Mouse (Mus musculus) CH12.LX (cell line): Measurements from ENCODE around the gene Hmox2. TPM values are rescaled to one million over a fixed set of nuclear protein-coding genes. Genes with fewer than 3 reads are reported as not detected.

ENCODE experiments used
- DNase-seq: peaks from one replicate; pipeline ENCODE4 v3.0.0-alpha.2; 2013; ENCODE audit errors: extremely low read depth
- H3K27ac ChIP-seq: 2 replicates; pipeline ENCODE4 v1.5.1; 2012; ENCODE audit warnings: low read depth, mild to moderate bottlenecking, control low read depth, moderate library complexity; ENCODE audit not compliant: insufficient read depth
- H3K27me3 ChIP-seq: replicated peaks from 2 replicates; pipeline ENCODE3; 2012; ENCODE audit warnings: inconsistent platforms
- H3K36me3 ChIP-seq, 2 experiments: replicated peaks in 1 of 2; 2 replicates each; pipeline versions ENCODE3 to v1.6.1; 2012; ENCODE audit warnings: inconsistent platforms in 1 of 2, low read length in 1 of 2, mild to moderate bottlenecking in 1 of 2, mixed read lengths in 1 of 2, moderate library complexity in 1 of 2; ENCODE audit not compliant: control insufficient read depth in 1 of 2, insufficient read depth in 1 of 2
- H3K4me1 ChIP-seq, 2 experiments: 2 replicates each; pipeline ENCODE4 v1.6.1; 2012; ENCODE audit warnings: inconsistent platforms in 1 of 2, moderate library complexity in 1 of 2; ENCODE audit not compliant: insufficient read depth in 2 of 2, control insufficient read depth in 1 of 2
- H3K4me2 ChIP-seq: 2 replicates; pipeline ENCODE4 v1.6.1; 2012; ENCODE audit warnings: low read depth, mild to moderate bottlenecking, control low read depth; ENCODE audit not compliant: poor library complexity, insufficient read depth, severe bottlenecking
- H3K4me3 ChIP-seq, 3 experiments: fragments of 150-350 bp in 1 of 3; sonication (generic) in 1 of 3; replicated peaks in 1 of 3; 2 replicates each; pipeline versions ENCODE3 to v1.5.1; 2011 to 2012; ENCODE audit warnings: low read depth in 2 of 3, low read length in 2 of 3, mild to moderate bottlenecking in 2 of 3, moderate library complexity in 2 of 3, control low read depth in 1 of 3, improper control_type of control experiment in 1 of 3, inconsistent platforms in 1 of 3, mixed read lengths in 1 of 3; ENCODE audit not compliant: poor library complexity in 1 of 3
- H3K79me2 ChIP-seq: replicated peaks from 2 replicates; pipeline ENCODE4 v1.6.1; 2012; ENCODE audit warnings: mild to moderate bottlenecking, moderate library complexity; ENCODE audit not compliant: control insufficient read depth, poor library complexity, insufficient read depth, severe bottlenecking; ENCODE audit errors: extremely low read depth
- H3K9ac ChIP-seq: 2 replicates; pipeline ENCODE4 v1.6.1; 2012; ENCODE audit warnings: low read depth, mild to moderate bottlenecking, control low read depth, moderate library complexity; ENCODE audit not compliant: insufficient read depth
- H3K9me3 ChIP-seq: replicated peaks from 2 replicates; pipeline ENCODE3; 2012; ENCODE audit warnings: low read length, inconsistent platforms, mixed read lengths
- BHLHE40 ChIP-seq: IDR thresholded peaks from 2 replicates; pipeline ENCODE4 v1.6.1; 2011; ENCODE audit warnings: mild to moderate bottlenecking, low read depth, low read length, improper control_type of control experiment
- EP300 ChIP-seq: IDR thresholded peaks from 2 replicates; pipeline ENCODE4 v1.6.1; 2011; ENCODE audit warnings: low read length, improper control_type of control experiment
- HCFC1 ChIP-seq: IDR thresholded peaks from 2 replicates; pipeline ENCODE4 v1.6.1; 2012; ENCODE audit warnings: low read depth, mild to moderate bottlenecking, inconsistent platforms, low read length, improper control_type of control experiment
- IRF4 ChIP-seq: IDR thresholded peaks from 2 replicates; pipeline ENCODE4 v1.6.1; 2014; ENCODE audit warnings: low read depth, mild to moderate bottlenecking, inconsistent platforms, low read length, improper control_type of control experiment
- JUN ChIP-seq: IDR thresholded peaks from 2 replicates; pipeline ENCODE4 v1.6.1; 2011; ENCODE audit warnings: low read depth, mild to moderate bottlenecking, low read length, improper control_type of control experiment, moderate library complexity; ENCODE audit not compliant: insufficient read depth
- MAFK ChIP-seq: IDR thresholded peaks from 2 replicates; pipeline ENCODE4 v1.6.1; 2011; ENCODE audit warnings: low read length, improper control_type of control experiment; ENCODE audit not compliant: insufficient replicate concordance
- MAZ ChIP-seq: IDR thresholded peaks from 2 replicates; pipeline ENCODE4 v1.6.1; 2012; ENCODE audit warnings: low read depth, mild to moderate bottlenecking, inconsistent platforms, low read length, improper control_type of control experiment, moderate library complexity
- MEF2A ChIP-seq: IDR thresholded peaks from 2 replicates; pipeline ENCODE4 v1.6.1; 2014; ENCODE audit warnings: low read depth, mild to moderate bottlenecking, inconsistent platforms, low read length, improper control_type of control experiment, borderline replicate concordance
- NELFE ChIP-seq: IDR thresholded peaks from 2 replicates; pipeline ENCODE4 v1.6.1; 2011; ENCODE audit warnings: low read depth, low read length, improper control_type of control experiment
- PAX5 ChIP-seq: IDR thresholded peaks from 2 replicates; pipeline ENCODE4 v1.6.1; 2012; ENCODE audit warnings: low read length, inconsistent platforms, mixed read lengths
- POLR2AphosphoS2 ChIP-seq: IDR thresholded peaks from 2 replicates; pipeline ENCODE4 v1.6.1; 2011; ENCODE audit warnings: low read depth, low read length, improper control_type of control experiment
- RAD21 ChIP-seq: IDR thresholded peaks from 2 replicates; pipeline ENCODE4 v1.6.1; 2011; ENCODE audit warnings: low read depth, mild to moderate bottlenecking, low read length, improper control_type of control experiment, moderate library complexity
- SIN3A ChIP-seq: IDR thresholded peaks from 2 replicates; pipeline ENCODE4 v1.6.1; 2012; ENCODE audit warnings: low read length, improper control_type of control experiment, inconsistent platforms
- TBP ChIP-seq: conservative IDR thresholded peaks from 2 replicates; pipeline ENCODE4 v1.6.1; 2011; ENCODE audit warnings: low read depth, low read length, improper control_type of control experiment
- UBTF ChIP-seq: IDR thresholded peaks from 2 replicates; pipeline ENCODE4 v1.6.1; 2012; ENCODE audit warnings: low read depth, mild to moderate bottlenecking, inconsistent platforms, low read length, improper control_type of control experiment, moderate library complexity
- ZC3H11A ChIP-seq: IDR thresholded peaks from 2 replicates; pipeline ENCODE4 v1.6.1; 2012; ENCODE audit warnings: low read depth, mild to moderate bottlenecking, inconsistent platforms, low read length, improper control_type of control experiment
- ZKSCAN1 ChIP-seq: IDR thresholded peaks from 2 replicates; pipeline ENCODE4 v1.6.1; 2012; ENCODE audit warnings: low read depth, inconsistent platforms, low read length, improper control_type of control experiment, borderline replicate concordance
- ZMIZ1 ChIP-seq: IDR thresholded peaks from 2 replicates; pipeline ENCODE4 v1.6.1; 2012; ENCODE audit warnings: low read depth, mild to moderate bottlenecking, inconsistent platforms, low read length, improper control_type of control experiment
- dilution Hi-C: fragments of 300-500 bp; cut with MboI; formaldehyde crosslinking; loops from 2 replicates; pipeline ENCODE4 v1.14.3; 2020; ENCODE audit warnings: low sequenced_read_pairs; ENCODE audit not compliant: extremely low pct_unique_long_range_greater_than_20kb, extremely low pct_ligation_motif_present
- in situ Hi-C: fragments of 300-500 bp; cut with MboI; formaldehyde crosslinking; loops from 3 replicates; pipeline ENCODE4 v1.14.3; 2019; ENCODE audit warnings: low sequenced_read_pairs, low pct_ligation_motif_present, low pct_unique_long_range_greater_than_20kb, mixed read lengths
- polyA plus RNA-seq: library from polyadenylated mRNA; unstranded; fragments of >175 nt; gene quantifications from 2 replicates; pipeline ENCODE4 v1.2.1, GENCODE M21; 2012; ENCODE audit warnings: low read depth; ENCODE audit not compliant: insufficient read length
- total RNA-seq, 2 experiments: library from RNA; depleted of rRNA; stranded (reverse); fragments of 300-350 nt in 1 of 2; fragments of >200 nt in 1 of 2; gene quantifications; 2 replicates each; pipeline ENCODE4 v1.2.3; 2012 to 2014

Gene Hmox2
- total and polyA plus RNA-seq, 3 experiments, result 72.3 to 91.9 (median 74.0) TPM

GRCm38 (mm10) chr16:4777905-4778609 is 51.9 kb downstream of the Hmox2 start:
- H3K4me2 ChIP-seq, result no peak overlapping the region
- DNase-seq, result no peak
- in situ Hi-C loops, result loop anchor here (5.0 kb wide), 1 partner anchor 91 kb away; no protein-coding TSS in a partner anchor
- H3K27ac ChIP-seq, result no peak overlapping the region
- peaks cover 2 to 36% of the 10 kb centered on the region in 2 experiments for H3K36me3 ChIP-seq
- no peak overlapping the region for H3K4me3 ChIP-seq
- H3K9me3 ChIP-seq, result no peaks in the 10 kb centered on the region
- H3K27me3 ChIP-seq, result no peaks in the 10 kb centered on the region
- H3K9ac ChIP-seq, result no peak overlapping the region
- dilution Hi-C loops, result no loop called here
- H3K79me2 ChIP-seq, result peaks cover 37% of the 10 kb centered on the region
- TF ChIP-seq MAZ (no peak), MAFK (peak; percentile 38; the same call in 1 of the 2 replicates), IRF4 (no peak), EP300 (no peak), JUN (no peak), UBTF (no peak)
- peaks cover 24 to 56% of the 10 kb centered on the region in 2 experiments for H3K4me1 ChIP-seq

- Histone ChIP-seq H3K27ac (no peak overlapping the region), H3K4me2 (no peak overlapping the region), H3K9me3 (no peaks in the 10 kb centered on the region), H3K4me1 (peaks cover 23 to 57% of the 10 kb centered on the region in 2 experiments), H3K9ac (no peak overlapping the region), H3K27me3 (no peaks in the 10 kb centered on the region), H3K79me2 (peaks cover 38% of the 10 kb centered on the region), H3K4me3 (no peak overlapping the region), H3K36me3 (peaks cover 7 to 43% of the 10 kb centered on the region in 2 experiments)
- TF ChIP-seq RAD21, result no peak
- no peak for TF ChIP-seq BHLHE40
- TF ChIP-seq NELFE, result no peak
- no peak for TF ChIP-seq ZMIZ1
- no peak for TF ChIP-seq MEF2A
- no peak for TF ChIP-seq ZKSCAN1
- TF ChIP-seq JUN, result no peak
- TF ChIP-seq EP300, result no peak
- no peak for TF ChIP-seq PAX5
- TF ChIP-seq SIN3A, result no peak
- TF ChIP-seq TBP, result no peak
- no peak for TF ChIP-seq ZC3H11A
- no peak for TF ChIP-seq POLR2AphosphoS2
- no peak for TF ChIP-seq HCFC1
- DNase-seq, result no peak
- in situ Hi-C loops (loop anchor here (5.0 kb wide), 1 partner anchor 92 kb away; no protein-coding TSS in a partner anchor), dilution Hi-C loops (no loop called here)
Observed at GRCm38 (mm10) chr16:4778940-4779339, 52.8 kb downstream of the Hmox2 start.
